Mouse (Mus musculus): ENCODE results near the gene Aar2. TPM values are rescaled to one million over a fixed set of nuclear protein-coding genes. Genes with fewer than 3 reads are reported as not detected.

Aar2 gene
- total and polyA plus RNA-seq, 3 experiments = 18.4 to 26.1 (median 23.8) TPM

DNA sequence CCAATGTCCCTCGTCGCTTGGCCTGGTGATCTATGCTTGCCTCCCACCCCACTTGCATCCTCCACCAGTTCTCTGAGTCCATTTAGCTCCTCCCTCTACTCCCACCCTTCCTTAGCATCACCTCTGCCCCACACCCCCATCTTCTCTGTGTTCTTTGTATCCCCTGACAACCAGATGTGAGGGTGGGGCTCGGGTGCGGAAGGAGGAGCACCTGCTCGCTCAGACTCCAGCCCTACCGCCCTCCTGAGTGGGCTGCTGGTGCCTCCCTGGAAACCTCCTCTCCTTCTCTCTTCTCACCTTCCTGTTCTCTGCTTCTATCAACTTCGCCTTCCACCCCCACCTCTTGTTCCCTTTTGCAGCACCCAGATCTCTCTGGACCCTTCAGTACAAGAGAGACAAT, 35.4 kb upstream of the Aar2 start:
- no peak for DNase-seq (ENCODE audit: extremely low read depth)
- no peaks in the 10 kb centered on the region for H3K79me2 ChIP-seq (replicated peaks; ENCODE audit: control insufficient read depth, extremely low read depth, insufficient read depth, poor library complexity, severe bottlenecking)
- H3K9me3 ChIP-seq (replicated peaks; ENCODE audit: low read length) = no peaks in the 10 kb centered on the region
- TF ChIP-seq TBP (conservative IDR thresholded peaks at IDR 0.05; ENCODE audit: low read depth, low read length) (no peak), POLR2AphosphoS2 (IDR thresholded peaks at IDR 0.05; ENCODE audit: low read depth, low read length) (no peak), EP300 (IDR thresholded peaks at IDR 0.05; ENCODE audit: low read length) (no peak), CHD2 (IDR thresholded peaks at IDR 0.05; ENCODE audit: low read length) (no peak), JUN (IDR thresholded peaks at IDR 0.05; ENCODE audit: insufficient read depth, low read depth, low read length) (no peak), CHD1 (IDR thresholded peaks at IDR 0.05; ENCODE audit: low read depth, low read length) (no peak), POLR2A (IDR thresholded peaks at IDR 0.05; ENCODE audit: low read depth, low read length) (no peak)
- H3K27ac ChIP-seq (ENCODE audit: insufficient read depth, low read depth) = no peak overlapping the region
- no peak overlapping the region for H3K9ac ChIP-seq (ENCODE audit: insufficient read depth, low read depth)
- dilution Hi-C loops (cut with MboI; ENCODE audit: extremely low pct_ligation_motif_present, extremely low pct_unique_long_range_greater_than_20kb, low sequenced_read_pairs) (no loop called here), in situ Hi-C loops (cut with MboI; ENCODE audit: low pct_ligation_motif_present, low pct_unique_long_range_greater_than_20kb, low sequenced_read_pairs) (no loop called here)
- H3K36me3 ChIP-seq (replicated peaks in 1 of 2; ENCODE audit: control insufficient read depth in 1 of 2, insufficient read depth in 1 of 2, low read length in 1 of 2) = no peaks in the 10 kb centered on the region
- H3K4me1 ChIP-seq (ENCODE audit: control insufficient read depth in 1 of 2, insufficient read depth in 2 of 2) = no peaks in the 10 kb centered on the region; a peak in 1 of 4 replicates
- H3K4me2 ChIP-seq (ENCODE audit: insufficient read depth, low read depth, poor library complexity, severe bottlenecking) = no peak overlapping the region
- H3K4me3 ChIP-seq (replicated peaks in 1 of 3; ENCODE audit: low read depth in 2 of 3, low read length in 2 of 3, poor library complexity in 1 of 3) = no peak overlapping the region
- H3K27me3 ChIP-seq (replicated peaks) = peaks cover 80% of the 10 kb centered on the region

GRCm38 (mm10) chr2:156512561-156512960, 34.8 kb upstream of the Aar2 start:
- no peak overlapping the region for H3K4me2 ChIP-seq (ENCODE audit: insufficient read depth, low read depth, poor library complexity, severe bottlenecking)
- DNase-seq (ENCODE audit: extremely low read depth) = no peak
- in situ Hi-C loops (cut with MboI; ENCODE audit: low pct_ligation_motif_present, low pct_unique_long_range_greater_than_20kb, low sequenced_read_pairs) = no loop called here
- no peak overlapping the region for H3K27ac ChIP-seq (ENCODE audit: insufficient read depth, low read depth)
- no peak overlapping the region for H3K4me3 ChIP-seq (replicated peaks in 1 of 3; ENCODE audit: low read depth in 2 of 3, low read length in 2 of 3, poor library complexity in 1 of 3)
- H3K9ac ChIP-seq (ENCODE audit: insufficient read depth, low read depth) = no peak overlapping the region
- TF ChIP-seq UBTF (IDR thresholded peaks at IDR 0.05; ENCODE audit: low read depth, low read length) (no peak), CHD2 (IDR thresholded peaks at IDR 0.05; ENCODE audit: low read length) (no peak), ZKSCAN1 (IDR thresholded peaks at IDR 0.05; ENCODE audit: borderline replicate concordance, low read depth, low read length) (no peak), GABPA (IDR thresholded peaks at IDR 0.05; ENCODE audit: insufficient replicate concordance, low read depth, low read length) (no peak), USF1 (IDR thresholded peaks at IDR 0.05; ENCODE audit: low read depth, low read length) (no peak), EP300 (IDR thresholded peaks at IDR 0.05; ENCODE audit: low read length) (no peak), ZC3H11A (IDR thresholded peaks at IDR 0.05; ENCODE audit: low read depth, low read length) (no peak), SIN3A (IDR thresholded peaks at IDR 0.05; ENCODE audit: low read length) (no peak), MEF2A (IDR thresholded peaks at IDR 0.05; ENCODE audit: borderline replicate concordance, low read depth, low read length) (no peak), ZMIZ1 (IDR thresholded peaks at IDR 0.05; ENCODE audit: low read depth, low read length) (no peak), SMC3 (IDR thresholded peaks at IDR 0.05; ENCODE audit: low read depth, low read length) (no peak), NRF1 (IDR thresholded peaks at IDR 0.05; ENCODE audit: low read depth, low read length) (no peak), CHD1 (IDR thresholded peaks at IDR 0.05; ENCODE audit: low read depth, low read length) (no peak), ETS1 (conservative IDR thresholded peaks at IDR 0.05; ENCODE audit: low read depth, low read length) (no peak), KAT2A (IDR thresholded peaks at IDR 0.05; ENCODE audit: insufficient replicate concordance, low read length) (no peak), MAZ (IDR thresholded peaks at IDR 0.05; ENCODE audit: low read depth, low read length) (no peak), ZNF384 (IDR thresholded peaks at IDR 0.05; ENCODE audit: low read depth, low read length) (no peak)
- peaks cover 80% of the 10 kb centered on the region for H3K27me3 ChIP-seq (replicated peaks)
- H3K9me3 ChIP-seq (replicated peaks; ENCODE audit: low read length) = no peaks in the 10 kb centered on the region
- dilution Hi-C loops (cut with MboI; ENCODE audit: extremely low pct_ligation_motif_present, extremely low pct_unique_long_range_greater_than_20kb, low sequenced_read_pairs) = no loop called here
- no peaks in the 10 kb centered on the region for H3K36me3 ChIP-seq (replicated peaks in 1 of 2; ENCODE audit: control insufficient read depth in 1 of 2, insufficient read depth in 1 of 2, low read length in 1 of 2)
- H3K79me2 ChIP-seq (replicated peaks; ENCODE audit: control insufficient read depth, extremely low read depth, insufficient read depth, poor library complexity, severe bottlenecking) = no peaks in the 10 kb centered on the region
- no peaks in the 10 kb centered on the region; a peak in 1 of 4 replicates for H3K4me1 ChIP-seq (ENCODE audit: control insufficient read depth in 1 of 2, insufficient read depth in 2 of 2)
